Mouse (Mus musculus) adrenal gland, postnatal 0 days (tissue): ENCODE results near the gene Rab5b. TPM values are rescaled to one million over a fixed set of nuclear protein-coding genes. Genes with fewer than 3 reads are reported as not detected.

ENCODE experiments used
- polyA plus RNA-seq: library from polyadenylated mRNA; unstranded; fragments of >200 nt; fragmentation: Nextera tagmentation; extraction: Ambion mirVana; gene quantifications from 2 replicates; pipeline ENCODE4 v1.2.1, GENCODE M21; 2015

The Rab5b gene
- 71.5 and 84.4 TPM in 2 replicates for polyA plus RNA-seq

GRCm38 (mm10) chr10:128695992-128696807 lies at the start of gene Rab5b:
Gene Rab5b (minus strand): TSS chr10:128696264.

DNA sequence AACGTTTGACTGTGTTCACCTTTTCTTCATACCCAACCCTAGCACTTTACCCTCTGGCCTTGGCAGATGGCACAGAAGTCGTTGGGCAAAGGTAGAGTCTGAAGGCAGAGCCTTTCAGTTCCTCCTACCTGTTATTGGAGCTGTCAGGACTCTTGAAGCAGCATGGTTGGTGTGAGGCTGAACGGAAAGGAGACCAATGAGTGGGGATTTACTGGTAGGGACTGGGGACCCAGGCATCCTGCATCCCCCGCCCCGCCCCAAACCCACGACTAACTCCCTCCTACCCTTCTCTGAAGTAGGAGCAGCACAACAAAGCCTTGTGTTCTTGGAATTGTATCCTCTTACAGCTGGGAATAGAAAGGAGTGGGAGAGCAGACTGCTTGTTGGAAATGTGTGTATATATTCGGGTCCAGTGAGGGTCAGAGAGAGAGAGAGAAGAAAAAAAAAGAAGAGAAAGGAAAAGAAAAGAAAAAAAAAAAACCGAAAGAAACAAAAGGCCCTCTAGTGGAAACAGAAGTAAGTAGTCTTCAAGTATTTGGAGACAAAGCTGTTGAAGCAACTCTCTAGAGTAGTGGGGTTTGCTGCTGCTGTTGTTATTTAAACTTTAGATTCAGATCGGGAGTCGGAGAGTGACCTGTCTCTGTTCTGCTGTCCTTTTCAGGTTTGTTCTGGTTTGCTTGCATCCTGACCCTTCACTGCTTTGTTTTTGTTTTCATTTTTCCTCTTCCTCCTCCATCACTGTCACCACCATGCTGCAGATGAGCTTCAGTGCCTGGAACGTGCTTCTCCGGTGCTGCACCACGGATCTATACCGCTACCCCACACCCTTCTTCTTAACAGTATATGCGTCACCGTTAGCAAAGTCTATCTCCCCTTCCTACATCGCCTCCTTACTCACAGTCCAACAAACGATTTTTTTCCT lies 48.9 kb upstream of the Rab5b start, which contains the start of gene Dgka:
Gene Dgka (minus strand): TSS at position 176 of the 922 bp plus-strand sequence.

DNA sequence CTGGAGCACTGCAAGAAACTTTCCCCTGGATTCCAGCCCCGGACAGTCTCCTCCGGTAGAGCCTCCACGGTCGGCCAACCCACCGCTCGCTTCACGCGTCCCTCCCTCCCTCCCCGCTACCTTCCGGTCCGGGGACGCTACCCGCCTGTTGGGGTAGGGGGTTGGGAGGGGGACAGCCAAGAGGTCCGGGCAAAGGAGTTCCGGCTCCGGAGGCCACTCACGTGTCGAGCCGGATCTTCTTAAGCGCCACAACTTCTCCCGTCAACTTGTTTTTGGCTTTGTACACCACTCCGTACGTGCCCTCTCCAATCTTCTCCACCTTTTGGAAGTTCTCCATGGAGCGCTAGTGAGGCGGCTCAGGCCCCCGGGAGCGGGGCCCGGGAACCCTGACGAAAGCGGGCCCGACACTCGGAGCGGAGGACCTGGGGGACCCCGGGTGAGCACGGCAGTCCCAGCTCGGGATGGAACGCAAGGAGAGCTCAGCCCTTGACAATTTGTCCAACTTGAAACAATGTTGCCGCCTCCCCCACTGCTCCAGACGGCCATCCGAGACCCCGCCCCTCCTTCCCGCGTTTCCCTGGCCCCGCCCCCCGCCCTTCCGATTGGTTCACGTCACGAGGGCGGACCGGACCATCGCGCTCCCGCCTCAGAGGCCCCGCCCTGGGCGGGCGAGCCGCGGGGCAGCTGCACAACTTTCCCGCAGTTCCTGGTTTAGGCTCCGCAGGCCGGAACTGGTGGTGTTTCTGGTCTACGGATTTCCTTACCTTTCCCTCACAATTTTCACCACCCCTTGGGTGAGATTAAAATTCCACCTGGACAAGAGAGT lies 8.6 kb upstream of the Rab5b start, which contains the start of gene Cdk2:
Gene Cdk2 (minus strand): TSS at position 541 of the 826 bp plus-strand sequence.

GRCm38 (mm10) chr10:128703895-128704294 lies 7.8 kb upstream of the Rab5b start, which contains the start of gene Pmel:
Gene Pmel (plus strand): TSS chr10:128704195.

DNA sequence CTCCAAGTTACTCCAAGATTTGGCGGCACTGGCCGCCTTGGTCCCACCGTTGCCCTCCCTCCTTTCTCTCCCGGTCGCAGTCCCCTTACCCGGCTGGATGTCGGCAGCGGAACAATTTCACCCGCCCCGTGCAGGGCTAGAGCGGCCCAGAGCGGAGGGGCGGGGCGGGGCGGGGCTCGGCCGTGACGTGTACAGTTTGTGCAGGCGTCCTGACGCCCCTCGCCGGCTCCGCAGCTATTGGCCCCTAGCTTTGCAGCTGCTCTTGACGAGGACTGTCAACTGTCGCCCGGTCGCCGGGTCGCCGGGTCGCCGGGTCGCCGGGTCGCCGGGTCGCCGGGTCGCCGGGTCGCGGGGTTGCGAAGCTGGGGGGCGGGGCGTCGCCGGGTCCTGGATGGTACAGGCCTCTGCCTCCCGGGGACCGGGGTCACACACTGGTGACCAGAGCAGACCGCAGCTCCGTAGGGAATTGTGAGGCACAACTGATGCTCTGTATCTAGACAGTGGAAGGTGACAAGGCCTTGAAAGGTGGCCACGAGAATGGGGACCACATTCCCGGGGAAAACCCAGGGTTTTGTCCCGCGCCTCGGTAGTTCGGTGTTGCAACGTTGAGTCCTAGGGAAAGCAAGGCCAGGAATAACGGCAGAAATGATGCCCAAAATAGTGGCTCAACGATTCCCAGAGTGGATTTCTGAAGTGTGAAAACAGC lies 22.1 kb downstream of the Rab5b start, which contains the start of gene Suox:
Gene Suox (minus strand): TSS at position 311 of the 706 bp plus-strand sequence.

GRCm38 (mm10) chr10:128645111-128646011 lies 50.7 kb downstream of the Rab5b start, which contains the start of gene Ikzf4:
Gene Ikzf4 (minus strand): TSS chr10:128645991.

Other genes with a start within 250 kb of the Rab5b start
- 49.6 and 55.3 TPM in 2 replicates for gene Smarcc2, start 237.0 kb downstream of the Rab5b start, polyA plus RNA-seq
- gene Myl6, start 202.1 kb downstream of the Rab5b start, polyA plus RNA-seq = 1,391 and 2,048 TPM in 2 replicates
- gene Myl6b, start 197.6 kb downstream of the Rab5b start, polyA plus RNA-seq = 1.8 and 4.1 TPM in 2 replicates
- gene Esyt1, start 170.4 kb downstream of the Rab5b start, polyA plus RNA-seq = 18.3 and 25.7 TPM in 2 replicates
- gene Zc3h10, start 148.5 kb downstream of the Rab5b start, polyA plus RNA-seq = 10.9 and 12.5 TPM in 2 replicates
- gene Rpl41, start 147.0 kb downstream of the Rab5b start, polyA plus RNA-seq = 3,668 and 6,742 TPM in 2 replicates
- 61.0 and 89.3 TPM in 2 replicates for gene Pa2g4, start 130.3 kb downstream of the Rab5b start, polyA plus RNA-seq
- gene Erbb3, start 106.6 kb downstream of the Rab5b start, polyA plus RNA-seq = 2.7 and 4.1 TPM in 2 replicates
- gene Rps26, start 69.5 kb downstream of the Rab5b start, polyA plus RNA-seq = 691 and 706 TPM in 2 replicates
- gene Ikzf4, start 50.3 kb downstream of the Rab5b start, polyA plus RNA-seq = 2.3 and 2.9 TPM in 2 replicates
- 13.4 and 18.0 TPM in 2 replicates for gene Suox, start 22.2 kb downstream of the Rab5b start, polyA plus RNA-seq
- gene Pmel, start 7.9 kb upstream of the Rab5b start, polyA plus RNA-seq = 1.2 and 1.6 TPM in 2 replicates
- 25.1 and 41.0 TPM in 2 replicates for gene Cdk2, start 8.8 kb upstream of the Rab5b start, polyA plus RNA-seq
- gene Dgka, start 48.6 kb upstream of the Rab5b start, polyA plus RNA-seq = 5.6 and 7.5 TPM in 2 replicates
- gene Pym1, start 51.6 kb upstream of the Rab5b start, polyA plus RNA-seq = 27.0 and 29.1 TPM in 2 replicates
- 3.0 and 8.9 TPM in 2 replicates for gene Mmp19, start 94.6 kb upstream of the Rab5b start, polyA plus RNA-seq
- gene Dnajc14, start 107.8 kb upstream of the Rab5b start, polyA plus RNA-seq = 35.4 and 46.5 TPM in 2 replicates
- 16.8 and 17.0 TPM in 2 replicates for gene Tmem198b, start 108.1 kb upstream of the Rab5b start, polyA plus RNA-seq
- 172 and 217 TPM in 2 replicates for gene Sarnp, start 121.1 kb upstream of the Rab5b start, polyA plus RNA-seq
- gene Ormdl2, start 125.4 kb upstream of the Rab5b start, polyA plus RNA-seq = 71.7 and 80.1 TPM in 2 replicates
- 3.1 and 4.0 TPM in 2 replicates for gene Gdf11, start 195.5 kb upstream of the Rab5b start, polyA plus RNA-seq
- 643 and 761 TPM in 2 replicates for gene Cd63, start 204.7 kb upstream of the Rab5b start, polyA plus RNA-seq
- 32.2 and 42.0 TPM in 2 replicates for gene Rdh5, start 226.6 kb upstream of the Rab5b start, polyA plus RNA-seq
- gene Bloc1s1, start 227.8 kb upstream of the Rab5b start, polyA plus RNA-seq = 320 and 467 TPM in 2 replicates
- 6.0 and 11.5 TPM in 2 replicates for gene Itga7, start 237.6 kb upstream of the Rab5b start, polyA plus RNA-seq